Mouse (Mus musculus) adrenal gland, adult 8-10 months (tissue): ENCODE measurements at regions not wholly inside any gene's neighbourhood (a gene's known extent, or its start where the extent isn't known, plus 50 kb on each side); places are given as distances from the start of the nearest gene placed in this dataset.
"Not testable (repeated sequence)": the region's sequence is repeated elsewhere in the genome, so short reads cannot be mapped to it uniquely, and the experiment has no call there.

Source experiments
- DNase-seq: peaks from one replicate; pipeline ENCODE4 v3.0.0; 2022

GRCm38 (mm10) chr17:82367876-82368275, 629.7 kb upstream of the Slc8a1 start:
- no peak for DNase-seq

- no peak for DNase-seq
Measured at GRCm38 (mm10) chr17:82366001-82366400, 627.8 kb upstream of the Slc8a1 start.

DNA sequence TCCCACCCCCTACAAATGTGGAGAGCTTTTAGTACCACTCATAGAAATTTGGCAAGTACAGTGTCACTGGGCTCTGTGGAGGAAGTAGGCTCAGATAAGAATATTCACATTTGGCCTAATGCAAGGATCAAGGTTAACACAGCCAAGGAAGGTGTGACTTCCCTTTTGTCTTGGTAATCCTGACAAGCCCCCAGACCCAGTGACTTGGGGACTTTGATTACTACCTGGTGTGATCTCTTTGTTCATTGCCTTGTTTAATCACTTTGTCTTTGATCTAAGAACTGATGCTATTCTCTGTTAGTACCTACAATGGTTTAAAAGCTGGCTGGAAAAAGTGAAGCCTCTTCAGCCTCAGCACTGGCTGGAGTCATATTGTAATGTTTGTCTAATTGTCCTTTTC, 610.5 kb upstream of the Slc8a1 start:
- DNase-seq = no peak

- DNase-seq = no peak
Measured at GRCm38 (mm10) chr17:82331429-82331828, 593.3 kb upstream of the Slc8a1 start.

DNA sequence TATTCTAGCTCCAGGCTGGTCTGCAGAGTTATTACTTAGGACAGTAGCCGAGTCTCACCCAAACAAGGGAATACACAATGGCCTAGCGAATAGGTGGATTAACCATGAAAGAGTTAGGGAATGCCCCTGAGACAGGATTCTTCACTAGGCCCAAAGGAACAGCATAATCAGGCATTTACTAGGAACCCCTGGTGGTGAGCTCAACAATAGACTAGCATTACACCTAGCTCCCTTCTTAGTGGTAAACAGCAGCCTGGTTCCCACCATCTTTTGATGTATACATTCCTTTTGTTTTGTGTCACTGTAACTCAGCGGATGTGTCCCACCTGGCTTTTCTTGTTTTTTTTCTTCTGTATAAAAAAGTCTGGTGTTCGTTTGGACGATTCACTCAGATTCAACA, 574.0 kb upstream of the Slc8a1 start:
- no peak for DNase-seq

- no peak for DNase-seq
Measured at GRCm38 (mm10) chr17:82306347-82306746, 568.2 kb upstream of the Slc8a1 start.

DNA sequence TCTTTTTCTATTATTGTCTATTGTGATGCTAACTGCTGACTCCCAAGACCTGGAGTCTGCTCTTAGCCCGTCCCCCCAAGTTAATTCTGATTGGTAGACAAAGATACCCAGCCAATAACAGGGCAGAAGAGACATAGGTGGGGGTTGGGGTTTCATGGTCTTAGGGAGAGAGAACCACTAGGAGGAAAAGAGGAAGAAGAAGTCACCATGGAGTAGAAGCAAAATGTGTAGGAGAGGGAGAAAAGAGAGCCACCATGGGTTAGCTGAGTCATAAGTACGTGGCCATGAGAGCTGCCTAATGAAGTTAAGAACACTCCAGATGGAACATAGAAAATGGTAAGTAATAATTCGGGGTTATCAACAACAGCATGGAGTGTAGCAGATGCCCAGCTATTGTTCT, 539.6 kb upstream of the Slc8a1 start:
- no peak for DNase-seq

DNA sequence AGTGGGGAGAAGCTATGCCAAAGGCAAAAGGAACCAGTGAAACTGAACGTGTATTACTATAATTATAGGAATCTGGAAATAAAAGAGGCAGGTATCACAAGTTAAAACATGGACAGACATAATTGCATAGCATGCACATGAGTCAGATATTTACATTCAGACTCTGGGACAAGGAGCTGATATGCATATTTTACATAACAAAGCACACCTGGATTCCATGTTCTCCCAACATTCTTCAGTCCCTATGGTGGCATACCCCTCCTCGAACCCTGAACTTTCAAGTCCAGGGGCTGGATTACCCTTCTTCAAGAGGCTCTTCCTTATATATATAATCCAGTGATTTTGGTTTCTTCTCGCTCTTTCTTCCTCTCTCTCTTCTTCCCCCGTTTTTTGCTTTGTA, 535.8 kb upstream of the Slc8a1 start:
- DNase-seq = no peak

GRCm38 (mm10) chr17:82272845-82273244, 534.7 kb upstream of the Slc8a1 start:
- no peak for DNase-seq

DNA sequence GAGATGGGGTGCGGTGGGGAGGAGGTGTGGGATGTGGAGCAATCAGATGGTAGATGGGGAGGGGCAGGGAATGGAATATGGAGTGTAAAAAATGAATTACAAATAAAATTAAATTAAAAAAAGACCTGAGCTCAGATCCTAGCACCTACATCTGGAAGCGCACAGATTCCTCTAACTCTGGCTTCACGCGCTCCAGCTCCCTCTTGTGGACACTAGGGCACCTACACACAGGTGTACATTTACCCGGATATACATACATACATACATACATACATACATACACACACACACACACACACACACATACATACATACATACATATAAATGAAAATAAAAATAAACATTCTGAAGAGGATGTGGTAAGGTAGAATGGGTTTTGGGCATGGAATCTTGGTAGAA, 528.7 kb upstream of the Slc8a1 start:
- DNase-seq = not testable (repeated sequence)

- no peak for DNase-seq
Measured at GRCm38 (mm10) chr17:82252362-82252761, 514.2 kb upstream of the Slc8a1 start.

- DNase-seq = no peak
Measured at GRCm38 (mm10) chr17:82251841-82252240, 513.7 kb upstream of the Slc8a1 start.

DNA sequence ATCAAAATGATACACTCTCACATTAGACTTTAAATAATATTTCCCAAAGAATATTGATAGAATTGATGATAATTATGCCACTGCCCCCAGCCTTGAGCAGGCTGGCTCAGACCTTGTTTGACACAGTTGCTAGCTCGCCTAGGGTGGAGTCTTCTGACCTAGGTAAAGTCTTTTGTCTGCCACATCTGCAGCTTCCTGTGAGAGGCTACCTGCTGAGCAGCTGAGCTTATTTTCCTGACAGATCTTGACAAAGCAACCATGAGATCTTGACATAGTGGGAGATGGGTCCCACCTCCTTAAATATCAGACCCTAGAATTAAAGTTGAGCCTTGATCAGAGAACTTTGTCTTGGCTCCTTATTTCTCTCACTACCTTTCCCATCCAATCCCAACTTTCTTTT, 500.2 kb upstream of the Slc8a1 start:
- DNase-seq = no peak

DNA sequence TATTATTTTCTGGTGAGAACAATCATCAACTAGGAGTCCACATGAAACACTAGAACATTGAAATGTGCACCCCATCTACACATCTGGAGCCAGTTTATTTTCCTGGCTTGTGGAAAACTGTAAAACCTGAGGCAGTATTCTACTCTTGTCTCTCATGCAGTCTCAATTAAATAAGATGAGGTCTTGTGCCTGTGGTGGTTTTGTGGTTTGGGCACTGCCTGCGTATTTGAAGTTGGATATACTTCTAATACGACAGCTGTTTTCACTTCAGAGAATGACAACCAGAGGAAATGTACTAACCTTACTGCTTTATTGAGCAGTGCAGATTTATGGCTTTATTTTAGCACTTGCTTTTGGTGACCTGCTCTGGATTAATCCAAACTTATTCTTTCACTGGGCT, 499.3 kb upstream of the Slc8a1 start:
- DNase-seq = no peak

DNA sequence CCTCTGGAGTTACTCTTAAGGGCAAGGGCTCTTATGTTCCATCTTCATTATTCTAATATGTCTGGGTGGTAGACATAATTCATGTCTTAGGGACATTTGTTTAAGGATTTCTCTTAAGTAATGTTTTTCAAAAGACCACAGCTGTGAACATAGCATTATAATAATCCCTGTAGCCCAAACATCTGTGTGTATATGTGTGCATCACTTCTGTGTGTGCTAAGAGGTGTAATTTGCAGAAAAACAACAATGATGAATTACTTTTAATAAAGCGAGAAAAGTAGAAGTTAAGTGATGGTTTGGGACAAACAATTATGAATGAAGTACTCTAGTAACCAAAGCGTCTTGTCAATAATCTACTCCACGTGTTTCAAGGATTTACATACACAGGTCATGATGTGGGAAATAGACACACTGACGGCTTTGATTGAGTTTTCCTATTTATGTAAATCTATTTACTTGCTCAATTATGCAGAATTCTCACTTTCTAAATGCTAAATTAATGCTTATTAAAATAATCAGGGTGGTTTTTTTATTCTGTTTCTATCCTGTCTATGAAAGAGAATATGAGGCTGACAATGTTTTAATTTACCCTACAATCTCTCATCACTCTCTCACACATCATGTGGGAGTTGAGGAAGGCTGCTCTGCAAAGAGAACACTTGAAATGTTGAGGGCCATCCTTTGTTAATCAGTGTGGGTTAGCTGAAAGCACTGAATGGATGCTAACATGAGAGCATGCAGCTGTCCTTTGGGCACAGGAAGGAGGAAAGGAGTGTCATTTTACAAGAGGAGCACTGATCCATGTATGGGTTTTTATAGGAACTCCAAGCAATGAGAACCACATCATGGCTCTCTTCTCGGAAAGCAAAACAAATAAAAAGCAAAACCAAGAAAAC, 477.8 kb upstream of the Slc8a1 start:
- no peak for DNase-seq

DNA sequence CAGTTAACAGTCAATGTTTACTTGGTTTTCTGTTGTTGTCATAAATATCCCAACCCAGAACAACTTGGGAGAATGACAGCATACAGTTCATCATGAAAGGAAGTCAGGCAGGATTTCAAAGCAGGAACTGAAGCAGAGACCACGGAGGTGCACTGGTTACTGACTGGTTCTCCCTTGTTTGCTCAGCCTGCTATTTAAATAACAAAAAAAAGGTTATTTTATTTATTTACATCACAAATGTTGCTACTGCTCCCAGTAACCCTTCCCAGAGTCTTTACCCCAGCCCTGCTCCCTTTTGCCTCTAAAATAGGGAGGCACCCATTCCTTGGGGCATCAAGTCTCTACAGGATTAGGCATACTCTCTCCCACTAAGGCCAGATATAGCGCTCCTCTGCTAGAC, 461.8 kb upstream of the Slc8a1 start:
- no peak for DNase-seq

- no peak for DNase-seq
Measured at GRCm38 (mm10) chr17:82199031-82199642, 461.0 kb upstream of the Slc8a1 start.

DNA sequence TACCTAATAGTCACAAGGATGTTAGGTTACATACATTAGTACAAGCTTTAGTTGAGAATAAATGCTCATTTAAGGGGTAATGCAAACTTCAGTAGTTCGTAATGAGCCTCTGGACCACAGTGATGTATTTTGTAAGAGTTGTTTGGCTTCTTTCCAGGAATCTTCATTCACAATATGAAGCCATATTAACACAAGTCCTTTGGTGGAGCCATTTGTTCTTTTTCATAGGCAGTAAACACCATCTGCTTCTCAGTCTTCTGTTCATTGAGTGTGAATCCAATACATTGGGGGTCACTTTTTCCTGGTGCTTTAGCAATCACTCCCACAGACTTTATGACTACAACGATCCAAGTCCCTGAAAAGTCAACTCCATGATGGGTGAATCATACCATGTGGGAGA, 446.1 kb upstream of the Slc8a1 start:
- no peak for DNase-seq

DNA sequence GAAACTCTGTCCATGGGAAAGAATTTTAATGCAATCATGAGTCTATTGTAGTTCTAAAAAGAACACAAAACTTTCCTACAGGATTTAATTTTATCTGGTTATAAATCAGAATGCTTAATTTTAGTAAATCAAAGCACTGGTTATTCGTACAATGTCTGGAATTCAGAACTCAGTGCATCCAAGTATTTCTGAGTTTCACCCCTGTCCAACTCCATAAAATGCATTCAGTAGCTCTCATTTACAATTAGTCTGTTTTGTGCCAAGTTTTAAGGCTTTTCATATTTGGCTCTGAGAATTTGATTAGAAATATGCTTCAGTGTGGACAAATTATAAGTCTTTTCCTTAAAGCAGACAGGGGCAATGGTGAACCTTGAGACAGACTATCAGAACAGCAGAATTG, 433.0 kb upstream of the Slc8a1 start:
- DNase-seq = no peak

DNA sequence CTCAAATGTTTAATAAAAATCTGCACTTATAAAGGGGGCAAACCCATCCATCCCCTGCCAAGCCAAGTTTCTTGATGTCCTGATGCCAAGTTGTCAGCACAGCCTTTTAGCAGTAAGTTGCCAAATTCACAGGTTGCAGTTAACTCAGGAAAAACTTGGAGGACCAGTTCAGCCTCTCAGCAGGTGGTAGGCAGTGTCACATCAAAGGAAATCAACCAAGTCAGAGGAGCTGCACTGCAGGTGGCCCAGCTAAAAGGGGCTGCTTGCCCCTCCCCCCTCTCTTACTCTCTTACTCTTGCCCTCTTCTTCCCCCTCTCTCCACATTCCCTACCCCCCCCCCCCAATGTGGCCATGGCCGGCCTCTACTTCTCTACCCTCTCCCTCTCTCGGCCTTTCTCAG, 415.3 kb upstream of the Slc8a1 start:
- no peak for DNase-seq

- no peak for DNase-seq
Measured at GRCm38 (mm10) chr17:82134843-82135242, 396.7 kb upstream of the Slc8a1 start.

DNA sequence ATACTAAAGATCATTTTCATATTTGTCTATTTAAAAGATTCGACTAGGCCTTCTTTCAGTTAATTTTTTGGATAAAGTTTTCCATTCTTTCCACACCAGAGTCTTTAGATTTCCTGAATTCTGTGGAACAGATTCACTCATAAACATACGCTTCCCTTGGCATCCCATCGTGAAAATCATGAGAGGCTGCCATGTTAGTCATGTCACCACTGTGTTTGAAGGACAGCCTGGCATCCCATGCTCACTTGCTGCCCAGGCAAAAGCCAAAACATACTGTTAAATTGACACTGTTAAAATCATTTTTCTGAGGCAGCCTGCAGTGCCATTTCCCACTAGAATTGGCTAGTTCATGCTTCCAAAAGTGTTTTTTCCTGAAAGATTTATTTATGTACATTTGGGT, 394.8 kb upstream of the Slc8a1 start:
- no peak for DNase-seq

DNA sequence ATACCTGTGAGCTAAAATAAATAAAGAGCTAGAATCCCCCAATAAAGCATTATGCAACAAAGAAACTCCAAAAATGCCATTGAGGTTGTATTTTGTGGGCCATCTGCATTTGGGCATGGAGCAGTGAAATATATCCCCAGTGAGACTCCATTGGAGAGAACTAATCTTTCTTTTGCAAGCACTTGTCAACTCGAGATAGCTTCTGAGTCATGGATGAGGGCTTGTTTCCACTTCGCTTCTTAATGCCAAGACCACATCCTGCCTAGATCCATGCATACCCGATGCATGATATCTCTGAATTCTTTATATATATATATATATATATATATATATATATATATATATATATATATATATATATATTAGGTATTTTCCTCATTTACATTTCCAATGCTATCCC, 349.0 kb upstream of the Slc8a1 start:
- DNase-seq = no peak

DNA sequence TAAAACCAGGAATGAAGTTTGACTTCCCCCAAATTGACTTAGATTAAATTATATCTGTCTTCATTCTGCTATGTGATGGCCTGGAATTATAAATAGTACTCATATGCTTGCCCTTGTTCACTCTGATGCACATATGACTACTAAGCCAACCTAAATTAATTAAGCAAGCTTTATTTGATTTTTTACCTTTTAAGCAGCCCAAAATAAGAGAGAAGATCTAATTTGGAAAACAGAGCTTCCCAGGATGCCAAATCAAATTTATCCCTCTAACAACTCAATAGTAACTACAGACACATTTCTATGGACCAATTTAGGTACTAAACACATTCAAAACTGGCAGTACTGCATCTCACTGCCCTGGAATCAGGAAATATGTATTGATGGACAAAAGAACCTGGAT, 342.1 kb upstream of the Slc8a1 start:
- no peak for DNase-seq
